Mouse (Mus musculus) liver, adult (tissue): Measurements from ENCODE around the gene Tnxb.

Experiments used
- GATA4 ChIP-seq: IDR thresholded peaks from 2 replicates; pipeline ENCODE4 v1.6.1; 2014; ENCODE audit warnings: mild to moderate bottlenecking, low read length; ENCODE audit not compliant: insufficient replicate concordance

The Tnxb gene

DNA sequence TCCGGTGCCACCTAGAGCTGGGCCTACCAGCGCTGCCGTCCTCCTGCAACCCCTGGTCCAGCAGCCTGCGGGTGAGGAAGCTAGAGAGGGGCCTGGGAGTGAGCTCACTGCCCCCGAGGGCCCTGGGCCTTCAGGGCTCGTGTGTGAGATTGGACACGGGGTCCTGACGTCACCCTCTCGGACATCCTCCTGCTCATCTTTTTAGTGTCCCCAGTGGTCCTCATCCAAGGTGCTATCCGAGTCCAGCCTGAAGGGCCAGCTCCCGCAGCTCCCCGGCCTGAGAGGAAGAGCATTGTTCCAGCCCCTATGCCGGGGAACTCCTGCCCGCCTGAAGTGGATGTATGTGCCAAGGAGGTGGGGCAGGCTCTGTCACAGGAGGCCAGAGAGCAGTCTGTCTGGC, 19.6 kb upstream of the Tnxb start:
- no peak for TF ChIP-seq GATA4

DNA sequence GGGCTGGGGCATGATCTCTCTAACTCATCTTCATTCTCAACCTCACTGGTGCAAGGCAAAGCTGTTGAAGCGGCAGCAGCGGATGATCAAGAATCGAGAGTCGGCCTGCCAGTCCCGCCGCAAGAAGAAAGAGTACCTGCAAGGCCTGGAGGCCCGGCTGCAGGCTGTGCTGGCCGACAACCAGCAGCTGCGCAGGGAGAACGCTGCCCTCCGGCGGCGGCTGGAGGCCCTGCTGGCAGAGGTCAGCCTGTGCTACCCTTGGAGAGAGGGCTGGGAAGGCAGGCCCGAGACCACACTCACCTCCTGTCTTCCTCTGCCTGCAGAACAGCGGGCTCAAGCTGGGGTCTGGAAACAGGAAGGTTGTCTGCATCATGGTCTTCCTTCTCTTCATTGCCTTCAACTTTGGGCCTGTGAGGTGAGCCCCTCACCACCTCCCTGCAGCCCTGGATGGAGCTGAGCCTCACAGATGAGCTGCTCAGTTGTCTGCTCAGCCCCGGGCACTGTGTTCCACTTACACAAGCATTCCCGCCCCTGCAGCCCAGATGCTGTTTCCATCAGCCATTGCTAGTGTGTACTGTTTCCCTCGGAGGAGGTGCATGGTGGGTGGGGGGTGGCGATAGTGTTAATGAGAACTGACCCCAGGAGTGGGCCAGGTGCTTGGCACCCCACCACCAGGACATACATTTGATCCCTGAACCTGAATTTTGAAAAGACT, 18.7 kb upstream of the Tnxb start:
- TF ChIP-seq GATA4, result no peak

DNA sequence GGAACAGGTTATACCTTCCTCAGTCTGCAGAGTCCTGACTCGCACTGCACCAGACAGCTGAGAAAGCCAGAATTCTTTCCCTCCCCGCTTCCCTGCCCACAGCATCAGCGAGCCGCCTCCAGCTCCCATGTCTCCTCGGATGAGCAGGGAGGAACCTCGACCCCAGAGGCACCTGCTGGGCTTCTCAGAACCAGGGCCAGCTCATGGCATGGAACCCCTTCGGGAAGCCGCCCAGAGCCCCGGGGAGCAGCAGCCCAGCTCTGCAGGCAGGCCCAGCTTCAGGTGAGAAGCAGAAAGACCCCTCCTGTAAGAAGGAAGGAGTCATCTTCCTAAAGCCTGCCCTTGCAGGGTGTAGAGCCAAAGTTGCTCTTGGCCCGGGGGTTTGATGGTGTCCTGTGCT, 17.8 kb upstream of the Tnxb start:
- no peak for TF ChIP-seq GATA4

DNA sequence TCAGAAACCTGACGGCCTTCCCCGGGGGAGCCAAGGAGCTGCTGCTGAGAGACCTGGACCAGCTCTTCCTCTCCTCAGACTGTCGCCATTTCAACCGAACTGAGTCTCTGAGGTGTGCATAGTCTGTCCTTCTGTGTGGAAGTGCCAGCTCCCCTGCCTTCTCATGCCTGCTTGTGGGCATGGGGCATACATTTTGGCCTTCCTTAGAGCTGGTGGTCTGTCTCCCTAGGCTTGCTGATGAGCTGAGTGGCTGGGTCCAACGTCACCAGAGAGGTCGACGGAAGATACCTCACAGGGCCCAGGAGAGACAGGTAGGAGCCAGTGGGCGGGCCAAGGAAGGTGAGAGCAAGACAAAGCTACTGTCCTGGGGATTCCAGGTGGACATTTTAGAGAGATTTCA, 17.4 kb upstream of the Tnxb start:
- no peak for TF ChIP-seq GATA4

DNA sequence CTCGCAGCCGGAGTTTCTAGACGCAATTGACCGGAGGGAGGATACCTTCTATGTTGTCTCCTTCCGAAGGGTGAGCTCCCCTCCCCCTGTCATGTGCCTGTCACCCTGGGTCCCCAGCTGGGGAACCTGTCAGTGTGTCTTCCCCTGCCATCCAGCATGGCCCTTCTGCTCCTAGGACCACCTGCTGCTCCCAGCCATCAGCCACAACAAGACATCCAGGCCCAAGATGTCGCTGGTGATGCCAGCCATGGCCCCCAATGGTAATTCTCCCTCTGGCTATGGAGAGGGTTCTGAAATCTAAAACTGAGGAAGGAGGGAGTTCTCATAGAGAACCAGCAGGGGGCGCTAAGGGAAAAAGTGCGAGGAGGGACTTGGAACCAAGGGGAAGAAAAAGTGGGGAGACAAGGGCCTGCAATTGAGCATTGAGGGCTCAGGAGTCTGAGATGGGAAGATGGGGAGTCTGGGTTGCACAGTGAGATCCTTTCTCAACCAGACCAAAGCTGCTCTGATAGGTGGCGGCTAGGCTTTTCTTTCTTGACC, 16.5 kb upstream of the Tnxb start:
- no peak for TF ChIP-seq GATA4

DNA sequence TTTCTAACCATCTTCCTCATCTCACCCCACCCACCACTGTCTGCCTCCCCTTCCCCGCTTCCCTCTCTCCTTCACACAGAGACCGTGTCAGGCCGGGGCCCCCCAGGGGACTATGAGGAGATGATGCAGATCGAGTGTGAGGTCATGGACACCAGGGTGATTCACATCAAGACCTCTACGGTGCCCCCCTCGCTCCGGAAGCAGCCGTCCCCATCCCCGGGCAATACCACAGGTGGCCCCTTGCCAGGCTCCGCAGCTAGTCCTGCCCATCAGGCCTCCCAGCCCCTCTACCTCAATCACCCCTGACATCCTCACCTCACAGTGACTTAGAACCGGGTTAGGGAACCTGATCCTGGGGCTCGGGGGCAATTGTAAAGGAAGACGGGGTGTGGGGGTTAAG, 15.9 kb upstream of the Tnxb start:
- no peak for TF ChIP-seq GATA4

DNA sequence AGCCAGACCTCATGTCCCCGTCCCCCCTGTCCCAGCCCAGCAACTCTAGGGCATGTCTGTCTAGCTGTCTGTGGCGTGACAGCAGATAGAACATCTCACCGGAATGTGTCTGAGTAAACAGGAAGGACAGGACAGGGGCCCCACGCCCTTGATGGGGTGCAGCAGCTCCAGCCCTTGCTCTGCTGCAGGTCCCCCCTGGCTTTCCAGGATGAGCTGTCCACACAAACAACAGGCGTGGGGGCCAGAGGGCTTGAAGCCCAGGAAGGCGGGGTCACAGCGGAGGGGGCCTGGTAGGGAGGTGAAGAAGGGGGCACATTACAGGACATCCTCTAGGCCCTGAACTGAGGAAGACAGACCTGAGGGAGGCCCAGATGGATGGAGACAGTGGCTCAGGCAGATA, 15.2 kb upstream of the Tnxb start:
- TF ChIP-seq GATA4, result no peak; the same call in 1 of the 2 replicates

DNA sequence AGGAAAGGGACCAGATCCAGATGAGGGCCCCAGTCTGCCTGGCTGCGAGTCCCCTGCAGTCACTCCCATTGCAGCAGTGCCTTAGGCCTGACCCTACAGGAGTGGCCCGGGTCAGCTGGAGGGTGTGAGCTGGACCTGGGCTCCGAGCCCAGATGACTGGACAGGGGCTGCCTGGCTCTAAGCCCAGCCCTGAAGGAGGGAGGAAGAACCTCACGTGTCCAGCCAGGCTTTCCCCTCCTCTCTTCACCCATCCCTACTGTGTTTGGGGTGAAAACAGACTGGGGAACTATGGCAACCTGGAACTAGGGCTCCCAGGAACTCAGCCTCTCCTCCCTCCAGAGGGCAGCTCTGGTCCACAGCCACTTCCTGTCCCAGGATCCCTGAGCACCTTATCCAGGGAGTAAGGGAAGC, 14.7 kb upstream of the Tnxb start:
- TF ChIP-seq GATA4, result no peak; the same call in 1 of the 2 replicates

DNA sequence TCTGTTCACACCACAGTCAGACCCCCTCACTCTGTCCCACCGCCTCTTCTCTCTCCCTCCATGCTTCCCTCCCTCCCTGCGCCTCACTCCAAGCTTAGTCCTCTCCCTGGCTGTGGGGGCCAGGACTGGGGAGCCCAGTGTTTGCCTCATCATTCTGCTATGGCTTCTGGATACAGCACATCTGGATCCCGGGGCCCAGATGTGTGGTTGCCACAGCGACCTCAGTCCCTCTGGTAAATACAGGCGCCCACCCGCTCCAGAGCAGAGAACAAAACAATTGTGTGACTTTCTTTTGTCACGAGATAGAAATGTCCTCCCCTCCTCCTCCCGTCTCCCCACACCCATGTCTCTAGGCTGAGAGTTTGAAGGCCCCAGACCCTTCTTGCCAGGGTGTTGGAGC, 13.7 kb upstream of the Tnxb start:
- TF ChIP-seq GATA4, result no peak

DNA sequence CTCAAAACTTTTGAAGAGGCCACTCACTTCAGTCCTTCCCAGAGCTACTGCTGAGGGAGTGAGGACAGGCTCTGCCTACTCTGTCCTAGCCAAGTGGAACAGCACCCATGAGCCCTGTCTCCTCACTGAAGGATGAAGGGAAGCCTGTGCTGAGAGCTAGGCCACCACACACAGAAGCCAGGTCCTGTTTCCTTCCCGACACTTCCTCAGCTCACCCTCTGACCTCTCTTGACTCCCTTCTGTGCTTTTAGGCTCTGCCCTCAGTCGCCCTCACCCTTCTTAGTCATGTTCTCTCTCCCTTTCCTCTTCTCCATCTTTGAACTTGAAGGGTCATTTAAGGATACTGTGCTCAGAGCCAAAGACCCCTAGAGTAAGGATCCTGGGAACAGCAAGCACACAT, 13.1 kb upstream of the Tnxb start:
- TF ChIP-seq GATA4, result no peak

DNA sequence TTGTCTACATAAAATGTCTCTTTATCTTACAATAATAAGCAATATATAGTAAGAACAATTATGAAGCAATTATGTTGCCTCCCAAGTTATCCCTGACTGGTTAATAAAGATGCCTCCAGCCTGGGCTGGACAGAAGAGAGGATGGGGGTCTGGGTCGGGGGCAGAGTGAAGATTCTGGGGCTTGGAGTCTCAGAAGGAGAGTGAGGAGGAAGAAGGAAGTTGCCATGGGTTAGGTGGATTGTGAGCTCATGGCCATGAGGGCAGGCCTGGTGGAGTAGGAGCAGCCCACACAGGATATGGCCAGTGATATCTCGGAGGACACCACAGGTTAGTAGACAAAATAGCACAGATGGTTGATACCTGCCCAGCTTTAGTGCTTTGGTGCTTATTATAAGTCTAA, 12.2 kb upstream of the Tnxb start:
- no peak for TF ChIP-seq GATA4

DNA sequence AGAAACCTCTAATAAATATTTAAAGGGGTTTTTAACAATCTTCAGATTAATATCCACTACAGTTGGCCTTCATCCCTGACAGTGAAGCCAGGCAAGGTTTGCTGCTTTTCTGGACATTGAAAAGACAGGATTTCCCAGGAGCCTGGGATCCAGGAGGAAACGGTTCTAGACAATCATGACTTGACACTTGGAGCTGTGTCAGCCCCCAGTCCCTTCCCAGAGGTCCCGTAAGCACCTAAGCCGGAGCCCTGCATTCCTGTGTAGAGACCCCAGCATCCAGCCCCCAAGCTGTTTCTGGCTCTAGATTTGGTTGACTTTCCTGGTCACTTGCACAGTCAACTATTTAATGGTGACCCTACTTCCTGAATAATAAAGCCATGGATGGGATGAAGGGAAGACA, 11.7 kb upstream of the Tnxb start:
- no peak for TF ChIP-seq GATA4

DNA sequence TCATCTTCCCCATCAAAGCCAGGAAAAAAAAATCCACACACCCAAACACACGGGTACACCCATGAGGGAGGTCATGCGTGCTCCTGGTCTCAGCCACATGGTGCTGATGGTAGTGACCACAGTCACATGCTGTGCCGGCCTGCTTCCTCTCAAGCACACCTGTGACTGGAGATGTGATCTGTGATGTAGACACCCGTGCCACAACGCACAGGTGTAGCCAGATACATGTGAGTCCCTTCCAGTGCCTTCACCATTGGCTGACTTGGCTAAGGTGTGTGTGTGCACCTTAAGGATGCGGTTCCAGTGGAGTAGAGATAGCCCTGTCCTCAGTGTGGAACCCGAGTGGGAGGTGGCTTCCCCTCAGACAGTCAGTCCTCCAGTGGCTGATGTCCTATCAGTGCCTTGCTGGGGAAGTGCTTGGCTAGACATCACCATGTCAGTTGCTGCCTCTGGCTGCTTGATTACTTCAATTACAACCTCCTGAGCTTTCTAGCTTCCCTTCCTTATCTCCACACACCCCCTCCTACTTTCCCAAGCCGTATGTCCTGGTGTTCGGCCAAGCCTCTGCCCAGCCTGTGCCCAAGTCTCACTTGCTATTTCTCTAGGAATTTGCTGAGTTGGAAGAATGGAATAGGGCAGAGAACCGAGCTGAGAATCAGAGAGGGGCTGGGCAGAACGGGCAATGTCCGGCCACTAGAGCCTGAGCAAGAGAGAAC, 11.0 kb upstream of the Tnxb start:
- peak; percentile 36; the same call in 1 of the 2 replicates for TF ChIP-seq GATA4

DNA sequence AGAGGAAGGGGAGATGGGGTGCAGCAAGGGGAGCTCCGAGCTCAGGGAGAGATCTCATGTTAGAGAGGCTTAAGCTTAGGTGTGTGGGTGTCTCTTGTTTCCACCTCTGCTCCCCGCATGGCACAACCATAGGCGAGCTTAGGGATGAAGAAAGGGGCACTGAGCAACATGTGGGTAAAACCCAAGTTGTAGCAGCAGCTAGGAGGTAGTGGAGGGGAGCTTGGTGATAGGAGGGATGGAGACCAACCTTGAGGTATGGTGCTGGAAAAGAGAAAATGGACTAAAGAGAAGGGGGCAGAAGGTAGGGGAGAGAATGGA, 10.5 kb upstream of the Tnxb start:
- TF ChIP-seq GATA4, result no peak

DNA sequence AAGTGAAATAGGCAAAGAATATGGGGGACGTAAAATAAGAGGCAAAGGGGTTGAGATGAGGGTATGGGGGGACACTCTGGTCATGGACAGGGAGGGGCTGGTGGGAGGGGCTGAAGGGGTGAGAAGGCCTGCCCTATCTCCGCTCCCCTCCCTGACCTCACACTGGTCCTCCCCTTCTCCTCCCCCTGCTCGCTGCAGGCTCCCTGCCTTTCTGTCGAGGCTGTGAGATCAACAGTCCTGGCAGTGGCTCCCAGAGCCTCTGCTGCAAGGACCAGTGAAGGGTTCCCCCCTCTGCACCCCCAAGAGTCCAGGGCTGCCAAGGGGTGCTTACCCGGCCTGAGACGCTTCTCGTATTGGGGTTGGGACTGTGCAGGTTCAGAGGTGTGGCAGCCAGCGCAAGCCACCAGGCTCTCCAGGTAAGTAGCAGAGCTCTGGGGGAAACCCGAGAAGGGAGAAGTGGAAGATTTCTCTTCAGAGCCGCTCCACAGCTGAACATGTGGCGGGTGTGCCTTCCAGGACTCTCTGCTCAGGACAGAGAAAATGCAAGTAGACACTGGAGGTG, 10.0 kb upstream of the Tnxb start:
- no peak; the same call in 1 of the 2 replicates for TF ChIP-seq GATA4

DNA sequence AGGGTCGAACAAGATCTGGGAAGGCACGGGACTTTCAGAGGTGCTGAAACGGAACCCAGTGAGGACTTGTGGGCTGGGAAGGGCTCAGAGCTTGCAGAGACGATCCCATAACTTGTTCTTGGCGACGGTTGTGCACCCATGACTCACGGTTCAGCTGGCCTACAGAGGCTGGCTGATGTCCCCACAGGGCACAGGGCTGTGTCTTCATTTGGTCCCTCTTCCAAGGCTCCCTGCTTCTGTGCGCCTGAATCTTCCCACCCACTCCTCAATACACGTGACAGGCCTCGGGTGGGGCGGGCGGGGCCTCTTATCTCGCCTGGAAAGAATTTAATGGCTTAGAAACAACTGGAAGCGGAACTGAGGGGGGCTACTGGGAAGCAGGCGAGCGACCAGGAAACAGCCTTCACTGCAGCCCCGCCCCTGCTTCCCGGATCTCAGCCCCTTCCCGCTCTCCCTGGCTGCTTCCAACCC, 9.2 kb upstream of the Tnxb start:
- peak; percentile 75; the same call in 1 of the 2 replicates for TF ChIP-seq GATA4
